Mouse (Mus musculus) hindbrain, embryonic 10.5 days (tissue): ENCODE data around the gene Klf2. TPM values are rescaled to one million over a fixed set of nuclear protein-coding genes. Genes with fewer than 3 reads are reported as not detected.

Experiments
- polyA plus RNA-seq: library from polyadenylated mRNA; unstranded; fragments of >200 nt; fragmentation: Nextera tagmentation; extraction: Ambion mirVana; gene quantifications from 2 replicates; pipeline ENCODE4 v1.2.1, GENCODE M21; 2016

The Klf2 gene
- polyA plus RNA-seq, 1 experiment from 2014 or later = 5.8 TPM

Other genes with a start within 250 kb of the Klf2 start
- gene Olfr373, start 235.9 kb upstream of the Klf2 start, polyA plus RNA-seq = 0.04 TPM in 1 of 2 replicates, not detected in the other
- not detected in 2 replicates for gene Olfr374, start 212.0 kb upstream of the Klf2 start, polyA plus RNA-seq
- 481 and 624 TPM in 2 replicates for gene Tpm4, start 184.1 kb upstream of the Klf2 start, polyA plus RNA-seq
- 141 and 155 TPM in 2 replicates for gene Rab8a, start 157.8 kb upstream of the Klf2 start, polyA plus RNA-seq
- gene Hsh2d, start 129.4 kb upstream of the Klf2 start, polyA plus RNA-seq = not detected in 2 replicates
- not detected in 2 replicates for gene Cib3, start 106.2 kb upstream of the Klf2 start, polyA plus RNA-seq
- not detected in 2 replicates for gene Gm11034, start 105.4 kb upstream of the Klf2 start, polyA plus RNA-seq
- 63.4 and 80.6 TPM in 2 replicates for gene Fam32a, start 99.3 kb upstream of the Klf2 start, polyA plus RNA-seq
- gene Ap1m1, start 79.0 kb upstream of the Klf2 start, polyA plus RNA-seq = 186 and 213 TPM in 2 replicates
- gene Gm10282, start 13.8 kb upstream of the Klf2 start, polyA plus RNA-seq = 31.5 and 33.0 TPM in 2 replicates
- 73.8 and 74.3 TPM in 2 replicates for gene Eps15l1, start 102.4 kb downstream of the Klf2 start, polyA plus RNA-seq
- 0.80 and 1.6 TPM in 2 replicates for gene Calr3, start 124.8 kb downstream of the Klf2 start, polyA plus RNA-seq
- gene 1700030K09Rik, start 124.8 kb downstream of the Klf2 start, polyA plus RNA-seq = 14.3 and 15.5 TPM in 2 replicates
- gene Cherp, start 156.2 kb downstream of the Klf2 start, polyA plus RNA-seq = 99.1 and 105 TPM in 2 replicates
- gene Slc35e1, start 173.6 kb downstream of the Klf2 start, polyA plus RNA-seq = 19.6 and 21.3 TPM in 2 replicates
- gene Med26, start 229.2 kb downstream of the Klf2 start, polyA plus RNA-seq = 18.9 and 21.9 TPM in 2 replicates